Mouse (Mus musculus): ENCODE measurements around the gene Map3k13. TPM values are rescaled to one million over a fixed set of nuclear protein-coding genes. Genes with fewer than 3 reads are reported as not detected.

Map3k13 gene
- polyA plus RNA-seq, 1 experiment from 2014 or later, result 4.1 TPM

DNA sequence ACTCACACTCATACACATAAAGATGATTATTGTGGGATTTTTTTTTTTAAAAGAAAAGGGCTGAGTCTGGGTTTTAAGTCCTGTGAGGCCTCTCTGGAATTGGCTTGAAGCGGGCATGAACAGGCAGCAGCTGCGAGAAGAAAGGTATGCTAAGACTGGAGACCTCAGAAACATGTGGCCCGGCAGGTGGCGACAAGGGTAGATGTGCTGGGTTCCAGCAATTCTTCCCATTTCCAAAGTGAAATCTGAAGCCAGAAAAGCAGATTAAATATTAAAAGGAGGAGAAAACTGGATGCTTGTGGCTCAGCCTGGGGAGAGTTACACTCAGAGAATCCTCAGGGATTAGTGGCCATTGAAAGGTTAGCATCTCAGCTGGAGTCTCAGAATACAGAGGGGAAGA is 177.3 kb downstream of the Map3k13 start:
- DNase-seq (ENCODE audit: low spot score), result no peak
- Histone ChIP-seq H3K27ac (no peak overlapping the region), H3K4me3 (no peak overlapping the region), H3K27me3 (ENCODE audit: insufficient read depth, poor library complexity, severe bottlenecking) (peaks cover 12% of the 10 kb centered on the region; the same call in 1 of the 2 replicates), H3K4me1 (replicated peaks) (peaks cover 12% of the 10 kb centered on the region), H3K9me3 (no peaks in the 10 kb centered on the region), H3K36me3 (no peaks in the 10 kb centered on the region)
- WGBS, result 70% methylated on average over 4 of the region's 4 CpGs

- peak; percentile 15 for DNase-seq (ENCODE audit: low spot score)
- 3% methylated on average over 16 of the region's 16 CpGs for WGBS
- Histone ChIP-seq H3K36me3 (no peaks in the 10 kb centered on the region), H3K9me3 (no peaks in the 10 kb centered on the region), H3K27me3 (ENCODE audit: insufficient read depth, poor library complexity, severe bottlenecking) (peaks cover 12% of the 10 kb centered on the region; the same call in 1 of the 2 replicates), H3K4me3 (peak overlapping the region; percentile 36), H3K27ac (peak overlapping the region; percentile 16; the same call in 1 of the 2 replicates), H3K4me1 (replicated peaks) (peaks cover 14% of the 10 kb centered on the region)
Measured at GRCm38 (mm10) chr16:21976203-21976602, 182.1 kb downstream of the Map3k13 start.

DNA sequence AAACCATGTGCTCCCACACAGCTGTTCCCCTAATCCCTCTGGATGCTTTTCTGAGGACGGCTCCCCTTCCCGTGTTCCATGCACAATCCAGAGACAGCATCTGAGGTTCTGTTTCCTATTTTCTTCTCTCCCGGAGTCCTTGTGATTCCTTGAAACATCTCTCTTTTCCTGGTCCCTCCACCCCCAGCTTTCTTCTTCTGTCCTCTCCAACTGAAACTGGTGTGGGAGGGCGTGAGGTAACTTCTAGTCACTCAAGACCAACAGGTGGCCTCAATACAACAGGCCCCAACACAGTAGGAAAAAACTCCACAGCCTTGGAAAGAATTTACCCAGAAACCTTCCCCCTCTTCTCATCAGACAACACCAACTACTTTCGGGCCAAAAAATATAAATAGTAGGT is 183.2 kb downstream of the Map3k13 start:
- Histone ChIP-seq H3K4me1 (replicated peaks) (peaks cover 9% of the 10 kb centered on the region), H3K4me3 (no peak overlapping the region), H3K27ac (no peak overlapping the region), H3K9me3 (no peaks in the 10 kb centered on the region), H3K27me3 (ENCODE audit: insufficient read depth, poor library complexity, severe bottlenecking) (peaks cover 12% of the 10 kb centered on the region; the same call in 1 of the 2 replicates), H3K36me3 (no peaks in the 10 kb centered on the region)
- no peak for DNase-seq (ENCODE audit: low spot score)
- WGBS, result 79% methylated on average over 5 of the region's 5 CpGs

Other genes with a start within 250 kb of the Map3k13 start
- 32.9 and 34.0 TPM in 2 replicates for gene 2510009E07Rik, start 99.7 kb upstream of the Map3k13 start, polyA plus RNA-seq (2016; fragmentation: Nextera tagmentation; extraction: Ambion mirVana)
- 1.5 and 1.7 TPM in 2 replicates for gene Ehhadh, start 6.5 kb upstream of the Map3k13 start, polyA plus RNA-seq (2016; fragmentation: Nextera tagmentation; extraction: Ambion mirVana)
- gene Tmem41a, start 153.2 kb downstream of the Map3k13 start, polyA plus RNA-seq (2016; fragmentation: Nextera tagmentation; extraction: Ambion mirVana), result 38.9 and 42.8 TPM in 2 replicates
- gene Liph, start 201.3 kb downstream of the Map3k13 start, polyA plus RNA-seq (2016; fragmentation: Nextera tagmentation; extraction: Ambion mirVana), result 0.50 and 0.51 TPM in 2 replicates
- 51.9 and 65.2 TPM in 2 replicates for gene Senp2, start 215.1 kb downstream of the Map3k13 start, polyA plus RNA-seq (2016; fragmentation: Nextera tagmentation; extraction: Ambion mirVana)